Mouse (Mus musculus) central nervous system, embryonic 11.5 days (tissue): ENCODE data around the gene Ccng1. TPM values are rescaled to one million over a fixed set of nuclear protein-coding genes. Genes with fewer than 3 reads are reported as not detected.

ENCODE experiments used
- polyA plus RNA-seq: library from polyadenylated mRNA; depleted of rRNA; stranded (reverse); fragments of >200 nt; gene quantifications from 2 replicates; pipeline ENCODE4 v1.2.3, GENCODE M21; 2012; rRNA removed

Gene Ccng1
- 19.1 and 20.0 TPM in 2 replicates for polyA plus RNA-seq

DNA sequence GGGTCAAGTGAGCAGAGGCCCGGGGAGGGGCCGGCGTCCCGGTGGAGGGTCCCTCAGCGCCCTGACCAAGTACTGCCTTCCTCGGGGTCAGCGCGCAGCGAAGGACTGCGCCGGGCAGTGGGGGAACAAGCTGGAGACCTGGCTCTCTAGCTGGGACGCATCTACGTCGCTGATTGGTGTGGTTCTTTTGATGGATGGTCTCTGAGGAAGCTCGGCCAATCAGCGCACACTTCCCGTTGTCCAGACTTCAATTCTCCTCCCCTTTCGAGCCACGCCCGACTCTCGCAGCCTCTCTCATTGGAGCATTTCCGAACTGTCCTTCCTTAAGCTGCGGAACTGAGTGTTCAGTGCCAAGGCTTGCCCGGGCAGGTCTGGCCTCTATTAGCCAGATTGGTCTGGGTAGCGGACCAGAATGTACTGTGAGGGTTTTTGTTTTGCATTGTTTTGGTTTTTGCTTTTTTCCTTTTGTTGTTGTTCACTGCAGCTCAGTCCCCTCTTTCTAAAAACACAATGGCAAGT, at the start of gene Ccng1:
Gene Ccng1 (minus strand): TSS at position 203 of the 519 bp plus-strand sequence.

DNA sequence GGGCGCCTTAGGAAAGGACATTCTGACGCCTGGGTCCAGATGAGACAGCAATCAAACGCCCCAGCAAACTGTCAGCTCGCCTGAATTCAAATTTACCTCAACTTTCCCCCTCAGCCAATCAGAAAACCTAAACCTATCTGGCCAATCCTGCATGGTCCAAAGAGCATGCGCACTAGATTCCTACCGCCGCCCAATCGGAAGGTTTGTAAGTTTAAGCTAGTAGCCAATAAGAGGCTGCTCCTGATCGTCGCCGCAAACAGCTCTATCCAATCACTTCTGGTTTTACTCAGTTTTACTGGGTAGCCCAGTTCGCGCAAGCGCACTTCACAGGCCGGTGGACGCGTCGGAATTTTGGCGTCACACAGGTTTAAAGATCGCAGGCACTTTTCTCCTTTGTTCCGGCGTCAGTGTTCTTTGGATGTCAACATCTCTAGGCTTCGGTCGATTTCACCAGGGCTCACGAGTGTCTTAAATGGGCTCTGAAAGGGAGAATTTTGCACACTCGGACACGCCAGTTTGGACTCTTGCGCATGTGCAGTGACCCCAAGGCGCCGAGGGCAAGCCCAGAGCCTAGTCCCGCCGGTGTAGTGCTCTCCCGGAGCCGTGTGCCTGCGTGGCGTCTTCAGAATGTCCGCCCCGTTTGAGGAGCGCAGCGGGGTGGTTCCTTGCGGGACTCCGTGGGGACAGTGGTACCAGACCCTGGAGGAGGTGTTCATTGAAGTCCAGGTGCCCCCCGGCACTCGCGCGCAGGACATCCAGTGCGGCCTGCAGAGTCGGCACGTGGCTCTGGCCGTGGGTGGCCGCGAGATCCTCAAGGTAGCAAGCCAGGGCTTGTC, 21.6 kb downstream of the Ccng1 start, which contains the start of the genes Hmmr and Nudcd2:
Gene Hmmr (minus strand): TSS at position 84 of the 836 bp plus-strand sequence.
Gene Nudcd2 (plus strand): TSS at position 329 of the 836 bp plus-strand sequence.

Other genes starting within 250 kb of the Ccng1 start
- 77.6 and 80.6 TPM in 2 replicates for gene Mat2b, start 60.1 kb downstream of the Ccng1 start, polyA plus RNA-seq
- 33.4 and 39.5 TPM in 2 replicates for gene Hmmr, start 21.9 kb downstream of the Ccng1 start, polyA plus RNA-seq
- 95.1 and 122 TPM in 2 replicates for gene Nudcd2, start 21.6 kb downstream of the Ccng1 start, polyA plus RNA-seq